In the genomic region with DNA sequence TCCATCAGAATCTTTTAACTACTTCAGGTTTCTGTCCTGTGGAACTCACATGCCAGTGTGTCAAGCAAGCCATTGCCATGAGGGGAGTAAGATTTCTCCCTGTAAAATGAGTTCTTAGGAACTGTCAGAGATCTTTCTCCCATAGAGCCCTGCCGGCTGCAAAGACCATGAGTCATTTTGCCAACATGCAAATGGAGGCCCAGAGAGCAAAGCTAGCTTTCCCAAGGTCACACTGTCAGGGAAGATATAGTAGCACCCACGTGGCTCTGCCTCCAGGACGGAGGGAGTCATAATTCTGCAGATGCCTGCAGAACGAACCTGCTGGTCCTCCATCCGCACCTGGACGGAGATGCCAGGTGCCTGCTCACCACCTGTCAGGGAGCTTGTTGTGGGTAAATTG, we compare ENCODE assay signal across 23 mouse cellular contexts. TPM values are rescaled to one million over a fixed set of nuclear protein-coding genes. Genes with fewer than 3 reads are reported as not detected.
DNase-seq lines count a peak whose midpoint lies in the region; ATAC-seq and TF ChIP-seq lines count a peak whose summit lies in the region.
"Had no signal": no experiment of that assay in that cellular context is flagged by ENCODE, and none has a peak within 500 bp of the region (broad histone marks: within the 10 kb centered on the region; RNA-seq: fewer than 3 reads in every experiment).

No protein-coding gene starts in this region.

- no peaks in the 10 kb centered on the region for H3K4me1 ChIP-seq in intestine, embryonic 14.5 days (replicated peaks; ENCODE audit: control insufficient read depth, insufficient read depth, low read length)
- H3K4me1 ChIP-seq in intestine, embryonic 16.5 days (ENCODE audit: control insufficient read depth, insufficient read depth, low read length) = no peaks in the 10 kb centered on the region
- peaks cover 48% of the 10 kb centered on the region for H3K4me1 ChIP-seq in heart, embryonic 10.5 days
- H3K4me1 ChIP-seq in heart, postnatal 0 days (ENCODE audit: control insufficient read depth, insufficient read depth) = peaks cover 11% of the 10 kb centered on the region
- H3K4me1 ChIP-seq in midbrain, postnatal 0 days (ENCODE audit: insufficient read depth, low read length) = no peaks in the 10 kb centered on the region
- H3K4me1 ChIP-seq: embryonic facial prominence, embryonic 12.5 days; forebrain, embryonic 13.5 days; hindbrain, embryonic 13.5 days; intestine, embryonic 15.5 days; kidney, embryonic 15.5 days had no signal

- ATAC-seq in intestine, embryonic 14.5 days (replicated peaks; ENCODE audit: low FRiP score, low TSS enrichment, low read depth) = no peak
- no peak for ATAC-seq in intestine, embryonic 16.5 days
- peak; percentile 60; the same call in 1 of the 2 replicates for ATAC-seq in heart, postnatal 0 days (ENCODE audit: insufficient read depth, low read depth)
- ATAC-seq in megakaryocyte progenitor cell, adult 5-6 weeks (replicated peaks; ENCODE audit: poor library complexity) = no peak
- ATAC-seq in midbrain, postnatal 0 days (ENCODE audit: low FRiP score) = no peak
- ATAC-seq: forebrain, embryonic 13.5 days; intestine, embryonic 15.5 days; midbrain, embryonic 16.5 days had no signal

- no peak for TF ChIP-seq EP300 in heart, postnatal 0 days (IDR thresholded peaks at IDR 0.05; ENCODE audit: low read depth)

- WGBS in intestine, embryonic 14.5 days = 46% methylated on average over 6 of the region's 6 CpGs
- 43% methylated on average over 6 of the region's 6 CpGs for WGBS in intestine, embryonic 16.5 days
- WGBS in heart, embryonic 10.5 days = 51% methylated on average over 6 of the region's 6 CpGs
- 34% methylated on average over 6 of the region's 6 CpGs for WGBS in heart, postnatal 0 days
- WGBS in midbrain, postnatal 0 days = 76% methylated on average over 6 of the region's 6 CpGs

- no peaks in the 10 kb centered on the region for H3K27me3 ChIP-seq in intestine, embryonic 14.5 days (replicated peaks; ENCODE audit: control insufficient read depth, insufficient read depth, low read length)
- no peaks in the 10 kb centered on the region for H3K27me3 ChIP-seq in intestine, embryonic 16.5 days (replicated peaks; ENCODE audit: control insufficient read depth, insufficient read depth, low read length)
- no peaks in the 10 kb centered on the region for H3K27me3 ChIP-seq in heart, embryonic 10.5 days (ENCODE audit: insufficient read depth, poor library complexity, severe bottlenecking)
- H3K27me3 ChIP-seq in heart, postnatal 0 days (ENCODE audit: control insufficient read depth, insufficient read depth, low read length) = no peaks in the 10 kb centered on the region
- no peaks in the 10 kb centered on the region for H3K27me3 ChIP-seq in midbrain, postnatal 0 days (ENCODE audit: insufficient read depth, low read length)
- H3K27me3 ChIP-seq: intestine, embryonic 15.5 days; kidney, embryonic 15.5 days had no signal

- DNase-seq in intestine, embryonic 14.5 days (ENCODE audit: low spot score) = peak; percentile 47
- DNase-seq in adrenal gland, adult 18-20 months (ENCODE audit: low spot score in 2 of 2) = peak; percentile 22 to 29
- DNase-seq in heart, embryonic 10.5 days (ENCODE audit: low spot score) = no peak
- peak; percentile 84 for DNase-seq in heart, postnatal 0 days (ENCODE audit: low spot score)
- no peak for DNase-seq in midbrain, postnatal 0 days (ENCODE audit: low spot score)
- DNase-seq: B cell, adult 2 months; cerebellum, adult 9-10 months; gastrocnemius, postnatal 10 days; kidney, postnatal 4 days; layer of hippocampus, adult 9-11 months; lung, adult 18-20 months; thymus, postnatal 36 days had no signal

- H3K36me3 ChIP-seq in intestine, embryonic 14.5 days (ENCODE audit: control insufficient read depth, insufficient read depth, low read length) = no peaks in the 10 kb centered on the region
- H3K36me3 ChIP-seq in intestine, embryonic 16.5 days (ENCODE audit: control insufficient read depth, insufficient read depth, low read length) = no peaks in the 10 kb centered on the region
- H3K36me3 ChIP-seq in heart, embryonic 10.5 days = 0 out of 2 replicates have a peak, but pooled peaks cover 3% of the 10 kb centered on the region
- H3K36me3 ChIP-seq in heart, postnatal 0 days (replicated peaks; ENCODE audit: control insufficient read depth, insufficient read depth, low read length) = peaks cover 4% of the 10 kb centered on the region; the same call in 1 of the 2 replicates
- H3K36me3 ChIP-seq in midbrain, postnatal 0 days (ENCODE audit: insufficient read depth, low read length) = no peaks in the 10 kb centered on the region
- H3K36me3 ChIP-seq: embryonic facial prominence, embryonic 12.5 days; hindbrain, embryonic 13.5 days; intestine, embryonic 15.5 days; kidney, embryonic 15.5 days had no signal

- H3K9me3 ChIP-seq in intestine, embryonic 14.5 days (ENCODE audit: control insufficient read depth, low read length) = no peaks in the 10 kb centered on the region
- no peaks in the 10 kb centered on the region for H3K9me3 ChIP-seq in intestine, embryonic 16.5 days (ENCODE audit: control insufficient read depth, low read length)
- no peaks in the 10 kb centered on the region for H3K9me3 ChIP-seq in heart, embryonic 10.5 days
- no peaks in the 10 kb centered on the region for H3K9me3 ChIP-seq in heart, postnatal 0 days (replicated peaks; ENCODE audit: control insufficient read depth, low read length)
- no peaks in the 10 kb centered on the region for H3K9me3 ChIP-seq in midbrain, postnatal 0 days (ENCODE audit: low read length)
- H3K9me3 ChIP-seq: embryonic facial prominence, embryonic 12.5 days; forebrain, embryonic 13.5 days; hindbrain, embryonic 13.5 days; intestine, embryonic 15.5 days; kidney, embryonic 15.5 days had no signal

- no peak for TF ChIP-seq CTCF in heart, postnatal 0 days (IDR thresholded peaks at IDR 0.05; ENCODE audit: low read depth)
- no peak for TF ChIP-seq CTCF in midbrain, postnatal 0 days (IDR thresholded peaks at IDR 0.05)

- H3K4me2 ChIP-seq in intestine, embryonic 14.5 days (ENCODE audit: low read length) = no peak overlapping the region
- no peak overlapping the region for H3K4me2 ChIP-seq in intestine, embryonic 16.5 days (ENCODE audit: low read depth, low read length)
- peak overlapping the region; percentile 41; the same call in 1 of the 2 replicates for H3K4me2 ChIP-seq in heart, postnatal 0 days (ENCODE audit: low read depth, low read length)
- no peak overlapping the region for H3K4me2 ChIP-seq in midbrain, postnatal 0 days (ENCODE audit: low read depth, low read length, poor library complexity, severe bottlenecking)
- H3K4me2 ChIP-seq: embryonic facial prominence, embryonic 12.5 days; forebrain, embryonic 13.5 days; hindbrain, embryonic 13.5 days; intestine, embryonic 15.5 days; kidney, embryonic 15.5 days; liver, embryonic 11.5 days had no signal

- H3K9ac ChIP-seq in intestine, embryonic 14.5 days (ENCODE audit: low read length) = no peak overlapping the region
- H3K9ac ChIP-seq in intestine, embryonic 16.5 days (ENCODE audit: low read depth, low read length) = no peak overlapping the region
- 0 out of 2 replicates have a peak overlapping the region, but pooled peaks have one; percentile 31 for H3K9ac ChIP-seq in heart, postnatal 0 days (replicated peaks; ENCODE audit: low read depth, low read length)
- H3K9ac ChIP-seq in midbrain, postnatal 0 days (replicated peaks; ENCODE audit: low read length, poor library complexity, severe bottlenecking) = no peak overlapping the region
- H3K9ac ChIP-seq: embryonic facial prominence, embryonic 12.5 days; forebrain, embryonic 13.5 days; hindbrain, embryonic 13.5 days; intestine, embryonic 15.5 days; kidney, embryonic 15.5 days had no signal

- H3K4me3 ChIP-seq in intestine, embryonic 14.5 days (ENCODE audit: low read depth, low read length) = no peak overlapping the region
- no peak overlapping the region for H3K4me3 ChIP-seq in intestine, embryonic 16.5 days (ENCODE audit: low read length)
- no peak overlapping the region for H3K4me3 ChIP-seq in heart, embryonic 10.5 days
- H3K4me3 ChIP-seq in heart, postnatal 0 days (ENCODE audit: low read depth, low read length) = no peak overlapping the region
- H3K4me3 ChIP-seq in midbrain, postnatal 0 days (ENCODE audit: low read depth, low read length) = no peak overlapping the region
- H3K4me3 ChIP-seq: embryonic facial prominence, embryonic 12.5 days; erythroblast, embryonic 14.5 days; forebrain, embryonic 13.5 days; hindbrain, embryonic 13.5 days; intestine, embryonic 15.5 days; kidney, embryonic 15.5 days had no signal

- no peak overlapping the region for H3K27ac ChIP-seq in intestine, embryonic 14.5 days (ENCODE audit: low read depth)
- H3K27ac ChIP-seq in intestine, embryonic 16.5 days (ENCODE audit: low read length) = no peak overlapping the region
- peak overlapping the region; percentile 72 for H3K27ac ChIP-seq in heart, embryonic 10.5 days
- H3K27ac ChIP-seq in heart, postnatal 0 days (ENCODE audit: low read depth) = peak overlapping the region; percentile 74
- H3K27ac ChIP-seq in midbrain, postnatal 0 days (ENCODE audit: low read depth, low read length) = no peak overlapping the region
- H3K27ac ChIP-seq: embryonic facial prominence, embryonic 12.5 days; forebrain, embryonic 13.5 days; hindbrain, embryonic 13.5 days; intestine, embryonic 15.5 days; kidney, embryonic 15.5 days had no signal

RNA-seq across cellular contexts. Expression of gene Myocd, which starts 6.3 kb away (rescaled TPM):
- polyA plus RNA-seq in intestine, embryonic 14.5 days (2014; fragmentation: Nextera tagmentation; extraction: Ambion mirVana) = 42.5 and 53.5 TPM in 2 replicates
- polyA plus RNA-seq in intestine, embryonic 16.5 days (2015; fragmentation: Nextera tagmentation; extraction: Ambion mirVana) = 20.0 and 23.9 TPM in 2 replicates
- total RNA-seq in adrenal gland, adult 18-20 months (2021) = under 1 TPM; 0.45 to 0.46 TPM
- 53.2 and 73.8 TPM in 2 replicates for polyA plus RNA-seq in heart, embryonic 10.5 days (2016; fragmentation: Nextera tagmentation; extraction: Ambion mirVana)
- total RNA-seq in heart, postnatal 0 days (2014; rRNA removed; ENCODE audit: low replicate concordance) = 92.4 and 129 TPM in 2 replicates
- polyA plus RNA-seq in heart, postnatal 0 days (2015; fragmentation: Nextera tagmentation; extraction: Ambion mirVana) = 55.9 and 56.4 TPM in 2 replicates
- total RNA-seq in megakaryocyte progenitor cell, adult 5-6 weeks (2015) = not detected in 2 replicates
- not detected in 2 replicates for total RNA-seq in megakaryocyte progenitor cell, adult 5-6 weeks (2017)
- 0.11 and 0.33 TPM in 2 replicates for total RNA-seq in midbrain, postnatal 0 days (2014; rRNA removed)
- 0.17 and 0.20 TPM in 2 replicates for polyA plus RNA-seq in midbrain, postnatal 0 days (2015; fragmentation: Nextera tagmentation; extraction: Ambion mirVana)
- total RNA-seq: neutrophil, adult 5-6 weeks had no signal
- polyA plus RNA-seq: erythroblast, embryonic 14.5 days had no signal

Comparison
In these comparisons a context has a peak if more than half of its experiments do, and no peak if none do; other contexts are left out.
1. DNase-seq: peak in intestine, embryonic 14.5 days (single experiment), adrenal gland, adult 18-20 months (2 of 2) and heart, postnatal 0 days (single experiment); none in heart, embryonic 10.5 days (single experiment) and midbrain, postnatal 0 days (single experiment).
2. H3K27ac ChIP-seq: peak in heart, embryonic 10.5 days (single experiment) and heart, postnatal 0 days (single experiment); none in intestine, embryonic 14.5 days (single experiment), intestine, embryonic 16.5 days (single experiment) and midbrain, postnatal 0 days (single experiment).
3. RNA of gene Myocd, which starts 6.3 kb away (polyA plus RNA-seq): 55.9 to 56.4 TPM in heart, postnatal 0 days, 53.2 to 73.8 TPM in heart, embryonic 10.5 days, 42.5 to 53.5 TPM in intestine, embryonic 14.5 days and 20.0 to 23.9 TPM in intestine, embryonic 16.5 days; 0.17 to 0.20 TPM in midbrain, postnatal 0 days; every median in the first group is over 10 times any median in the second.